Mouse (Mus musculus) ES-E14 (cell line): ENCODE measurements at regions not wholly inside any gene's neighbourhood (a gene's known extent, or its start where the extent isn't known, plus 50 kb on each side); places are given as distances from the start of the nearest gene placed in this dataset.

ENCODE experiments used
- DNase-seq: peaks from one replicate; pipeline ENCODE4 v3.0.0-alpha.2; 2013; ENCODE audit warnings: low read depth, low spot score
- H3K27ac ChIP-seq: 2 replicates; pipeline ENCODE4 v1.5.1; 2012; ENCODE audit warnings: low read depth, mild to moderate bottlenecking, low read length, moderate library complexity, mixed read lengths; ENCODE audit not compliant: poor library complexity, insufficient read depth, severe bottlenecking
- H3K36me3 ChIP-seq: 2 replicates; pipeline ENCODE4 v1.6.1; 2012; ENCODE audit warnings: mild to moderate bottlenecking, low read length, moderate library complexity, mixed read lengths; ENCODE audit not compliant: control insufficient read depth, poor library complexity, insufficient read depth, severe bottlenecking
- H3K4me1 ChIP-seq, 2 experiments: fragments of 150-350 bp in 1 of 2; sonication (generic) in 1 of 2; 2 replicates each; pipeline ENCODE4 v1.6.1; 2012; ENCODE audit warnings: low read length in 2 of 2, mild to moderate bottlenecking in 1 of 2, mixed read lengths in 1 of 2; ENCODE audit not compliant: control insufficient read depth in 2 of 2, insufficient read depth in 2 of 2, poor library complexity in 1 of 2
- H3K4me3 ChIP-seq, 2 experiments: fragments of 150-350 bp in 1 of 2; sonication (generic) in 1 of 2; 2 replicates each; pipeline ENCODE4 v1.5.1; 2012; ENCODE audit warnings: low read length in 2 of 2, low read depth in 1 of 2, mild to moderate bottlenecking in 1 of 2, mixed read lengths in 1 of 2; ENCODE audit not compliant: insufficient read depth in 1 of 2, poor library complexity in 1 of 2, severe bottlenecking in 1 of 2
- H3K9ac ChIP-seq: 2 replicates; pipeline ENCODE4 v1.6.1; 2012; ENCODE audit warnings: low read depth, mild to moderate bottlenecking, low read length, mixed read lengths; ENCODE audit not compliant: poor library complexity, insufficient read depth, severe bottlenecking
- H3K9me3 ChIP-seq: fragments of 150-350 bp; sonication (generic); 2 replicates; pipeline ENCODE4 v1.6.1; 2012; ENCODE audit warnings: low read depth, mild to moderate bottlenecking, low read length; ENCODE audit not compliant: control insufficient read depth, insufficient read depth
- CHD2 ChIP-seq: IDR thresholded peaks from 2 replicates; pipeline ENCODE4 v1.6.1; 2014; ENCODE audit warnings: mild to moderate bottlenecking, low read depth, low read length, inconsistent platforms
- HCFC1 ChIP-seq: IDR thresholded peaks from 2 replicates; pipeline ENCODE4 v1.6.1; 2012; ENCODE audit warnings: low read length, inconsistent platforms, borderline replicate concordance; ENCODE audit not compliant: insufficient read depth
- MAFK ChIP-seq: IDR thresholded peaks from 2 replicates; pipeline ENCODE4 v1.6.1; 2014; ENCODE audit warnings: mild to moderate bottlenecking, low read depth, low read length, inconsistent platforms; ENCODE audit not compliant: insufficient read depth
- ZC3H11A ChIP-seq: IDR thresholded peaks from 2 replicates; pipeline ENCODE4 v1.6.1; 2012; ENCODE audit warnings: low read depth, mild to moderate bottlenecking, inconsistent platforms, low read length, borderline replicate concordance
- ZNF384 ChIP-seq: IDR thresholded peaks from 2 replicates; pipeline ENCODE4 v1.6.1; 2012; ENCODE audit warnings: low read depth, low read length, inconsistent platforms
- in situ Hi-C, 2 experiments: fragments of 600-800 bp; cut with MboI; formaldehyde crosslinking; loops; one replicate each; pipeline ENCODE4 v1.15.1; 2025; ENCODE audit warnings: low sequenced_read_pairs in 2 of 2, inconsistent platforms in 1 of 2; ENCODE audit not compliant: unreplicated experiment in 2 of 2

DNA sequence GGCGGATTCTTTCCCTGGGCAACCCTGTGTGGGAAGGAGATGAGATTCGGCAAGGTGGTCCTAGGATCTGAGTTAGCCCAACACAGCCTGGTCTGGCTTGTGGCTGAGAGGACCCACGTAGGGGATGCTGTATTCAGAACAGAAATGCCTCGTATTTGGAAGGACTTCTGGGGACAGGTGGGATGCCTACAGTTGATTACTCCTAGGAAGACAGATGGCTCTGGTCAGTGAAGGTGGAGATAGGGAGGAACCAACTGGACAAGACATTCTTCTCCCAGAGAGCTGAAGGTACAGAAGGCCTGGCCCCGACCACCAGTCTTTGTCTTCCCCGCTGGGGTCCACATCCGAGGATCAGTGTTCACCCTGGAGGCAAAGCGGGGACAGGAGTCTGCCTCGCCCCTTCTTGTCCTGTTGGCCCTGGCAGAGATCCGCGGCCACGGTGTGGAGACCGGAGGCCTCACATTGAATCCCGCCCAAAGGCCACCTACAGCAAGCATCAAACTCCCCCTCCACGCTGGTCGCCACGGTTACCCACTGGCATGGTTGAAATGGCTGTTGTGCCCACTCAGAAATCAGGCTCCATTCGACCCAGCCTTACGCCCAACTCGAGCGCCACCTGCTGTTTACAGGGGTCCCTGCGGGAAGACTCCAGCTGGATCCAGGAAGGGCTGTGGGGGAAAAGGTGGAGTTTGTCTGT is 182.4 kb downstream of the Cdc5l start:
- H3K27ac ChIP-seq: no peak overlapping the region
- H3K9ac ChIP-seq: no peak overlapping the region
- in situ Hi-C loops: no loop called here

DNA sequence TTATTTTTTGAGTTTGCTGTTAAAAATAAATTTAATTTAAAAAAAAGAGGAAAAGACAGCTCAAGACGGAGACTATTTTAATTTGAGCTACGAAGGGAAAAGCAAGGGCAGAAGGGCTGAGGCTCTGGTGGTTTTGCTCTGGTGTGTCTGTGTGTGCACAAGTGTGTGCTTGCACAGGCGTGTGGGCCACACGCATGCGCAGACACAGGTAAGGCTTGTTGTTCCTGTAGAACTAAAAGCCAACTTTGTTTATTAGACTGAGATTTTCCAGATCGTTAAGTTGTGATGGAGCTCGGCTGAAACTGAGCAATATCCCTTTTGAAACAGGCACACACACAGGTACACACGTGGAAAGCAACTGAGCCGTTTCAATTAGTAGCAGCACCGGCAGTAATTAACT is 183.1 kb downstream of the Cdc5l start:
- no peak for DNase-seq
- TF ChIP-seq ZNF384: no peak
- no peak for TF ChIP-seq MAFK
- no peak for TF ChIP-seq HCFC1
- no peak for TF ChIP-seq CHD2
- no peak for TF ChIP-seq ZC3H11A
- no peak overlapping the region for H3K9ac ChIP-seq

More for the DNA sequence above, 182.4 kb downstream of the Cdc5l start:
- peak; percentile 51 for DNase-seq
- Histone ChIP-seq H3K4me3 (peak overlapping the region; percentile 26 to 53; a peak in 2 of 4 replicates), H3K36me3 (no peaks in the 10 kb centered on the region), H3K4me1 (no peaks in the 10 kb centered on the region), H3K9me3 (no peaks in the 10 kb centered on the region)
- TF ChIP-seq ZC3H11A (0 out of 2 replicates have a peak, but pooled peaks have one; percentile 49), MAFK (no peak)

DNA sequence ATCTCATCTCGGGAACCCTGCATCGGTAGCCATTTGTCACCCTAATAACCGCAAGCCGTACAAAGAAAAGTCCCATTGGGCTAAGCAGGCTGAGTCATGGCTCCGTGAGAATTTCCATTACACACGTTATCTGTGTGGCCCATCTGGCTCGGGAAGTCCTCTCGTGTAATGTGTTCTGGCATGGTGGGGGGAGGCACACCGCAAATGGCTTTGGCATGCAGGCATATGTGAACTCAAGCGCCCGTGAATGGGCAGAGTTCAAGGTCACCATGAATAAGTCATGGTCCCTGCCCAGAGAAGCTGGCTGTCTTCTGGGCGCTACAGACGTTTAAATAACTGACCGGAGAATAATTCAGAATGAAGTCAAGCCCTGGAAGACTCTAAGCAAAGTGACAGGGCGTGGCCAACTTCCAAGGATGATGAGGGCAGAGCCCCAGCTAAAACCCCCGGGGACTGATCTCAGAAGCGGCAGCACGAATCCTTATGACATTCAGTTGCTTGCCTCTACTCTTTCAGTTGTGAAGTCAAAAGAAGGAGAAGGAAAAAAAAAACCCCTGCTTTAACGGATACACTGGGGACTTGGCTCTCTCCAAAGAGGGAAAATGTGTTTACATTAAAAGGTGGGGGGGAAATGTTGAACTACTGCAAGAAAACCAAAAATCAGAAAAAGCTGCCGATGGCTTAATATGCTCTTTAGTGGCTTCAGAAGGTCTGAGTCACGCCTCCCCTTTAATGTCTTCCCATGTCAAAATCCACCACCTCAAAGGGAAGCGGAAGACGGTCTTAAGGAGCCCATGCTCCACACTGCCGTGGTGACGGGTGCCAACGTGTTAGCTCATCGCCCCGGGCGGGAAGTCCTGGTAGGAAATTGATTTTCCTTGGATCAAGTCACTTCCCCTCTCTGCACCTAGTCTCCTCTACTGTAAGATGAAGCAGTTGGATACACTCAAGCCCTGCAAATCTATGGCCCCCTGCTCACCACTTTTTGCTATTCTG is 186.1 kb downstream of the Cdc5l start:
- no peak overlapping the region for H3K9ac ChIP-seq
- H3K27ac ChIP-seq: no peak overlapping the region
- no peak for DNase-seq
- no peaks in the 10 kb centered on the region for H3K36me3 ChIP-seq
- TF ChIP-seq ZNF384: no peak
- TF ChIP-seq HCFC1: no peak
- TF ChIP-seq MAFK: no peak
- no peak for TF ChIP-seq CHD2
- TF ChIP-seq ZC3H11A: no peak
- in situ Hi-C loops: no loop called here
- H3K4me3 ChIP-seq: no peak overlapping the region
- H3K9me3 ChIP-seq: no peaks in the 10 kb centered on the region
- no peaks in the 10 kb centered on the region for H3K4me1 ChIP-seq

More for the DNA sequence above, 183.1 kb downstream of the Cdc5l start:
- H3K9me3 ChIP-seq: no peaks in the 10 kb centered on the region
- in situ Hi-C loops: no loop called here
- H3K27ac ChIP-seq: no peak overlapping the region
- H3K4me3 ChIP-seq: no peak overlapping the region
- no peaks in the 10 kb centered on the region for H3K4me1 ChIP-seq
- H3K36me3 ChIP-seq: no peaks in the 10 kb centered on the region

DNA sequence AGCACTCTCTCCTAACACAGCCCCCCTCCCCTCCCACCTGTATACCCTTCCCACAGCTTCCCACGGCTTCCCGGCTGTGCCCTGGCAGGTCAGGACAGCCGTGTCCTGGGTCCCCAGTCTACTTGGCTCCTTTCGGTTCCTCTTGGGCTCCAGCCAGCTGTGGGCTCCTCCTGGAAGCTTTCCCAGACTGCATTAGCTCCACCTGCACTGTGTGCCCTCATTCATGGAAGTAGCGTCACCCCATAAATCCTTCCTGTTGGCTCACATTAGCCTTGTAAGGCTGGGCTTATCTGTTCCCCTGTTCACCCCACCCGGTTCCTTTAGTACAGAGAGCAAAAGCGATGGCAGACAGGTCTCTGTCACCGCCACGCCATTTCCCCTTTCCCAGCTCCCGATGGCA is 188.7 kb downstream of the Cdc5l start:
- no peak overlapping the region for H3K9ac ChIP-seq
- DNase-seq: no peak
- H3K9me3 ChIP-seq: no peaks in the 10 kb centered on the region
- TF ChIP-seq HCFC1 (no peak), CHD2 (no peak), ZC3H11A (no peak), ZNF384 (no peak), MAFK (no peak)
- in situ Hi-C loops: no loop called here
- no peaks in the 10 kb centered on the region for H3K4me1 ChIP-seq
- H3K27ac ChIP-seq: no peak overlapping the region
- no peak overlapping the region for H3K4me3 ChIP-seq
- H3K36me3 ChIP-seq: no peaks in the 10 kb centered on the region
